Mouse (Mus musculus) right cerebral cortex, postnatal 10 days (tissue): ENCODE data around the gene Themis3.

ENCODE experiments used
- DNase-seq, 2 experiments: peaks; one replicate each; pipeline ENCODE4 v3.0.0; 2021; ENCODE audit warnings: low spot score in 2 of 2

Gene Themis3

DNA sequence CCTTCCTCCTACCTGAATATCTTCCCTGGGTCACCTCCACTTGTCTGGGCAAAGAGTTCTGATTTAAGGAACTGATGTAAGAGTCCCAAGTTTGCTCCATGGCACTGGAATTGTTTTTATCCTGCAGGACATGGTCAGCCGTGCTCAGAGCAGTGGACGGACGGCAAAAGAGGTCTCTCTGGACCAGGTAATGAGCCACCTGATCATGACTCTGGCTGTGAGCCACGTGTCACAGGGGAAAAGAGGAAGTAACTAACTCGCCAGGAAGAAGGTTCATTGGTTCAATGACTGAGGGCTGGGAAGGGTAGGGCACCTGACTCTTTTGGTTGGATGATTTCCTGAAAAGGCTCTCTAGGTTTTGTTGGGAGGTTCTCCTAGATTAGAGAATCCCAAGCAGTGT is at the start of gene Themis3:
Gene Themis3 (minus strand): TSS at position 187 of the 400 bp plus-strand sequence.
- no peak for DNase-seq

DNA sequence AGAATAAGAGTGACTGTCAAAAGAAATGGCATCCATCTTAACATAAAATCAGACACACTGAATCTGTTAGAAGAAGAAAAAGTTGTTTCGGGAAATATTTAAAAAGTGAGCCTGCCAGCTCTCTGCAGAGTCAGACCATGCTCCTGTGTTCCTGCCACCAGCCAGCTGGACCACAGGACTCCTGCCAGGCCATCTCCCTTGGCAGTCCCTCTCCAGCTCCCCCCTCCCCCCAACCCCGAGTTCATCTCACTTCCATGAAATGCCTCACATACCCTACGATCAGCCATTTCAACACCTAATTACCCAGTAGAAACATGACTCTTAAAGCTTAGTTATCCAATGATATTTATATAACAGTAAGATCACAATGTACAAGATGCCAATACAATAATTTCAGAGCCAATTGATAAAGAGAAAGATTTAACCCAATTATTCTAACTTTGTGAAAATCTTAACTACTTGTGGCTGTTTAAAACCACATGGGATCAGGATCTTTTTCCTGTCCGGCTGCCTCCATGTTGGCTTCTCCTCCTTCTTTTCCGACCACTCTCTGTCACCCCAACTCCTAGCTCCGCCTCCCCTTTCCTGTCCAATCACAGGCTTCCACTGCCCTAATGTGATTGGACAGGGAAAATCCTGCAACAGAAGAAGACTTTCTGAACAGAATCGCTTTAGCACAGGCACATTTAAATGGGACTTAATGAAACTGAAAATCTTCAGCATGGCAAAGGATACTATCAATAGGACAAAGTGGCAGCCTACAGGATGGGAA is 43.7 kb upstream of the Themis3 start:
- no peak for DNase-seq

DNA sequence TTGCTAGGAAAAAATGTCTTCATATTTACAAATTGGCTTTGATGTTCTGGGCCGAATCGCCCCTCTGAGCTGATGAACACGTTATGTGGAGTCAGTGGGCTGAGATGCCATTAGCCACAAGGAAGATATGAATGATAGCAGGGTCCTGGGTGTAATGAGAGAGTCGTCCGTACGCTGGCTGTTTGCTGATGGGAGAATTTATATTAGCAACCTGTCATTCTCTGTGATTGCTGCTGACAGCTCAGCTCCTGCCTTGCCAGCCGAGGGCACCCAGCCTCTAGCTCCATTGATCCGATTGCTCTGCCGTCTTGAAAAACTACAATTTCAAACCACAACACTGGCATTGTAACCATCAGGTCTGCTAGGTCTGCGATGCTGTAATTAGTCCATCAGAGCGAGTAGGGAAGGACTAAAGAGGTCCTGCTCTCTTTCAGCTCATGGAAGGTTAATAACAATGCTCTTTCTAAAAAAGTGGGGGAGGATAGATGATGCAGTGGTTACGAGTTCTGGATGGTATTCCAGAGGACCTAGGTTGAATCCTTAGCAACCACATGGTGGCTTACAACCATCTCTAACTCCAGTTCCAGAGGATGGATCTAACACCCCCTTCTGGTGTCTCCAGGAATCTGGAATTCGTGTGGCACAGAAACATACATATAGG is 25.7 kb upstream of the Themis3 start:
- no peak for DNase-seq

DNA sequence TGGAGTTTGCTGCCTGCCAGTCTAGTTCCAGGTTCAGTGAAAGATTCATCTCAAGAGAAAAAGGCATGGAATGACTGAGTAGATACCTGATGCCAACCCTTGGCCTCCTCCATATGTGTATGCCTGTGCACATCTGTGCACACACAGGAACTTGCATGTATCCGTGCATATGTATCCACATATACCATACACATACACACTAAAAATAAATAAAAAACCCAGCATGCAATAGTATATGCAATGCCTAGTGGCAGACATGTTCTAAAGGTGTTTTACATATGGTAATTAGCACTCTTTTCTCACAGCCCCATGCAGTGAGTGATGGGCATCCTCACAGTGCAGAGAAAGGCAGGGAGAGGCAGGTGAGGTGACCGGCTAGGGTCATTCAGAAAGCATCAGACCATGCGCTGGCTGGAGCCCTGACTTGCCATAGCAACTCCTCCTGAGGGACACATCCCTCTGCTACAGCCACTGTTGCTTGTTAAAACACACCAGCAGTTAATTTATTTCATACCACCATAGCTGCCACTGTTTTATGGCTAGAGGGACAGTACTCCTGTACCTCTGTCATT is 24.9 kb upstream of the Themis3 start:
- DNase-seq = no peak

DNA sequence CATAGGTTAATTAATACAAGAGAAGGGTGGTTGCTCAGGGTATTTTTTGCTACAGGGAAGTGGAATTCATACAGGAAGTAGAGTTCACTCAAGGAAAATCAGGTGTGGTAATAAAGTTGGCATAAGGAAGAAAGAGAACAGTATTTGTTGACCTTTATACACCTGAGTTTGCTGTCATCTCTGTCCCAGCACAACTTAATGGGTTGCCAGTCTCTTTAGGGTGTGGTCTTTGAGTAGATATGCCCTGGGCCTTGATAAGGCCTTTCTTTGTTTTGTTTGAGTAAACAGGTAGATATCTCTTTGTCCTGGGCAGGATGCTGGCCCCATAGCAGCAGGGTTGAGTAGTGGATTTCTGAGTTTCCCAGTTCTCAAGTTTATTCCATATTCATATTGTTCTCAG is 15.6 kb upstream of the Themis3 start:
- no peak for DNase-seq

DNA sequence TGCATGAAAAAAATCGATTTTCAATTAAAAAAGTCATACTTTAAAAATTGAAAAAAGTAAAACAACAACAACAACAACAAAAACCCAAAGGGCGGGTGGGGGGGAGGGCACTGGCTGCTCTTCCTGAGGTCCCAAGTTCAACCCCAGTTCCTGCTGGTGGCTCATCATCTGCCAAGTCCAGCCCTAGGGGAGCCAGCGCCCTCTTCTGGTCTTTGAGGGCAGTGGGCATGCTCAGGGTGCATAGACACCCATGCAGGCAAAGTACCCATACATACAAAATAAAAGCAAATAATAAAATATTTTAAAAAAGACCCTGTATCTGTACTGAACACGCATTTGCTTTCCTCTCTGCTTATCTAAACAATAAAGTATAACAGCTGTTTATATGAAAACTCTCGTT is 10.5 kb upstream of the Themis3 start:
- no peak for DNase-seq

DNA sequence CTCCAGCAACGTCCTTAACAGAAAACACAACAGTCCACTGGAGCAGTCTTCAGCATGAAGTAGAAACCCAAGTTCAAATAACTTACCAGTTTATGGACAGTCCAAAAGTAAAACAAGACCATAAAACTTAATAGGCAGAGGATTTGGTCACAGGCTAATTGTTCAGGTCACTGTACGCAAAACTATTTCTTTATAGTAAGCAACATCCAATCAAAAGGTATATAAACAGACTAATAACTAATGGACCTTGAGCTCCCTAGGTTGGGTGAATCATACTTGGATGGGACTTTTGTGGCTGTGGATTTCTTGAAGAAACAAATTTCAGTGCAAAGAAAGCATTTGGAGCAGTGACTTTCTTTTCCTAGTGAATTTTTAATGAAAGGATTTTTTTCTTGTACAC is 6.8 kb upstream of the Themis3 start:
- no peak for DNase-seq

DNA sequence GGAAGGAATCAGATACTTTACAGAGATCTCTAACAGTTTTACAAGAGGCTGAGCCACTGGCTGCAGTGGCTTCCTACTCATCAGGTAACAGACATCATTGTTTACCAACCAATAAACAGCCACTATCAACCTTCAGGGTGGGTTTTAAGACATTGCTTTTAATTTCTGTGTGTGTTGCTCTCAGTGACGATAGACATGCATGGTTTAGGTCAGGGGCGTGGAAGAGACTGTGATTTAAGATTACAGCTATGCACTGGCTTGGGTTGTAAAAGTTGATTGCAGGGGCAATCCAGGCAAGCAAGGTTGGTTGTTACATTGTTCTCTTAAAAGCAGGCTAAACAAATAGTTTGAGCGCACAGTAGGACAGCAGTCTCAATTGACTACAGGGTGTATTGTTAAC is 1.4 kb upstream of the Themis3 start:
- DNase-seq = no peak

DNA sequence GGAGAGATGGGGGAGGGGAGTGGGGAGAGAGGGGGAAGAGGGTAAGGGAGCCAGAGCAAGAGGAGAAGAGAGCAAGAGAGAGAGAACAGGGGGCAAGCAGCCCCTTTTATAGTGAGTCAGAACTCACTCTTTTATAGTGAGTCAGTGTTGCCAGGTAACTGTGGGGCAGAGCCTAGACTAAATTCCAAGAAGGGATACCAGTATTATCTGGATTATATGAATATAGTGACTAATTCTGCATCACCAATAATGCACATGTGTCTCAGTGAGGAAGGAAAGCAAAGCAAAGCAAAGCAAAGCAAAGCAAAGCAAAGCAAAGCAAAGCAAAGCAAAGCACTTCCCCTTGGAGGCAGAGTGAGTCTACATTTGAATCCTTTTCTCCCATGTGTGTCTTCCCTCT is 835 bp upstream of the Themis3 start:
- DNase-seq = no peak

DNA sequence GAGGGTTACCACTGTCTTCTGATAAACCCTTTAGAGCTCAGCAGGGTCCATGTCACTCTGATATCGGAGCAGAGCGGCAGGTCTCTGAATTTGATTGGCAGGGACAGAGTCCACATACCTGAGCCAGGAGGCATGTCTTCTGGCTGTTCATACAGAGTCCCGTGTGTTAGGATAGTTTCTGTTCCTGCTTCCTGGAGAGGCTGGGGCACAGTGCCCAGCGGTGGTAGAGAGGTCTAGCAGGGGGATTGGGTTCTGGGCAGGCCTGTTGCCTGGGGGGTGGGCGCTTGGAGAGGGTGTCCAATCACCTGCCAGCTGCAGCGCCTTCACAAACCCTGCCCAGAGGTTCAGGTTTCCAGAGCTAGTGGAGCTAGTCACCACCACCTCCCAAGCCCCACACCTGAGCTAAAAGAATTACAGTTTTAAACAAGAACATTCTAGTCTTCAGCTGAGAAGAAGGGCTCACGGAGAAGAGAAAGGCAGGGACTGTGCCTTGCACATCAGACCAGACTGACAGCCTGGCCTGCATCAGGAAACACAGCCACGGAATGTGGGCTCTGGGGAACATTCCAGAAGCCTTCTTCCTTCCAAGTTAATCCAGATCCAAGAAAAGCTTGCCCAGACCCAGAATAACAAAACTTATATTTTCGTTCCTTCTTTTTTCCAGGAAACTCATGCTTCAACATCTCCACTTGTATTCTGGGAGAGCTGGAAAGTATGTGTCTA is 3.9 kb downstream of the Themis3 start:
- DNase-seq = no peak

DNA sequence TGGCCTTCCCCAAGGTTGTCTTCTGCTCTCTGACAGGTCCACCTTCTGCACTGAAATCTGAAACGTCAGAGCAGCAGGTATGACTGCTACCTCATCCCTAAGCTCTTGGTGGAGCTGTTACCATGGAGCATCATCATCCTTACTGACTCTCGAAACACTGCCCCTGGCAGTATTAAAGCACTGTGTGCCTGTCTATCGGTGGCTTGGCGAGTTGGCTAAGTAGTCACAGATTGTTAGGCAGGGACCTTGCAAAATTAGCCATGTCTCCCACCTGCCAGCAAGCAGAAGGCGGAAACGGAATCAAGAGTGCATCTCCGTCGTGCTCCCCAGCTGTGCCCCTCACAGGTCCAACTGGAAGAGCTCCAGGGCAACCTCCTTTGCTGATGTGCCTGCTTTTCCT is 4.6 kb downstream of the Themis3 start:
- DNase-seq = peak in 1 of 2 experiments; percentile 39

DNA sequence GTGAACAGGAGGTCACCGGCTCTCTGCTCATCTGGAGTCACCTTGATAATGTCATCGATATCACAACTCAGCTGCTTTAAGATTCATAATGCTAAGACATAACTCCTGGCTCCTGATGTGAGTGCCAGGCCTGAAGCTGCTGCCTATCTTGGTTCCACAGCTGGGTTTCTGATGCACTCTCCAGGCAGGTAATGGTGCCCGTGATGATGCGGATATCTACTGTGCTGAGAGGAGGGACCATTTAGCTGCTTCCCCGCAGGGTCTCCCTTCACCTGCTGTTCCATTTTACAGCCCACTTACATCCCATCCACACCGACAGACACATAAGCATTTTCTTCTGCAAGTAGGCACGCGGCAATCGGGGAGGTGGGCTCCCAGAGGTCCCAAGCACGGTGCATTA is 7.7 kb downstream of the Themis3 start:
- no peak for DNase-seq

DNA sequence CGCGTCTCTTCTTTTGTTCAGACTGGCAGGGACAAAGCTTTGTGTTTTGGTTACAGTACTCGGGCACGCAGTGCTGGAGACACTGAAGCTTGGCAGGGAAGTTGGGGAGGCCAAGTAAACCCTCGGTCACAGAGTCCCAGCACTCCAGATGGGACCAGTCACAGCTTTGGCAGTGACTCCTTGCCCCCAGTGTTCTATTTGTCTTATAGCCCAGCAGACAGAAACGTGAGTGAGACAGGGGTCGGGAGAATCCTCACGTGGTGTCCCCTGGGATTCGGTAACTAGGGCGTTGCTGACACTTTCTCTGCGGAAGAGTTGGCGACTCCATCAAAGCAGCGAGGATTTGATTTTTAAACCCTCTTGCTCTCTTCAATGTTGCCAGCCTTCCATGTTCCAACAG is 8.3 kb downstream of the Themis3 start:
- no peak for DNase-seq

DNA sequence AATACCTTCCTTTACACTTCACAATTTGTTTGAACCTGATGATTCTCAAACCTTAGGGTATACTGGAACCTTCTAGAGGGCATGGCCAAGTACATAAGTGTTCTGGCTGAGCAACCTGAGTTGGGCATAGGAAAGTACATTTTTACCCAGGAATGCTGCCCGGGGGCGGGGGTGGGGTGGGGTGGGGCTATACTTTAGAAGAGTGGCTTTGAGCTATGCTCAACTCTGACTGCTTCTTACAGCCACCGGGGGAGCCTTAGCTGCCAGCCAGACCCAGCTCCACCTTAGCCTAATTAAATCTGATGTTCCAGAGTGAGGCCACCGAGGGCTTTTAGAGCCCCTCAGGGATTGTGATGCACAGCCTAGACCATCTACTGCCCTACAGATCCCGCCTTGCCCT is 13.4 kb downstream of the Themis3 start:
- no peak for DNase-seq

DNA sequence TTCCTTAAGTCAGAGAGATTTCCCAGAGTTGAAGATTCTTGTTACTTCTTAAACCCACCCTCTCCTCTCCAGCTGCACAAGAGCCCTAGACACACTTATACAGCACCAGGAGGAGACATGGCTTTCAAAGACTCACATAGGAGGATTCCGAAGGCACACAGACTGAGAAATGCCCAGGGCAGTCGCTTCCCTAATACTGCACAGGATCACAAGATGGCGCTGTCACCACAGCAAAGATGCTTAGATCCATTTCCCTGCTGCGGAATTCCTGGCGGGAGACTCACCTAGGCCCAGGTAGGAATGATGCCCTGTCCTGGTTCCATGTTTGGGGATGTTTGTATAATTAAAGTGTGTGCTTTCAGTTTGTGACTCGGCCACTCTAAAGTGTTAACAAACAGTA is 16.4 kb downstream of the Themis3 start:
- DNase-seq = peak; percentile 69 to 81

DNA sequence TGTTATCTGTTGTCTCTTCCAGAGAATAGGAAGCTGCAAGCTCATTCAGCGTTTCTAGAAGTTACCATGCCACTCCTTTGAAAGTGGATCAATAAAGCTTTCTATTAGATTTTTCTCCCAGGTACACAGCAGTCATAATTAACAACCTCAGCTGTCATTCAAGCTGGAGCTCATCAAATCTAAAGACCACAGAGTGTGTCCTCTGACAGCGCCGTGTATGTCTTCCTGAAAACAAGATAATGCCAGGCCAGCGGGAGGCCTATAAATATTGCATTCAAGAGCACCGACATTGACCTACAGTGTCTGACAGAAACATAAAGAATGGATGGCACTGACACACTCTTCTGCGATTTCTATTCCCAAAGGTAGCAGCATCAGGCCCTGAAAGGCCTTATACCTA is 16.9 kb downstream of the Themis3 start:
- no peak for DNase-seq

DNA sequence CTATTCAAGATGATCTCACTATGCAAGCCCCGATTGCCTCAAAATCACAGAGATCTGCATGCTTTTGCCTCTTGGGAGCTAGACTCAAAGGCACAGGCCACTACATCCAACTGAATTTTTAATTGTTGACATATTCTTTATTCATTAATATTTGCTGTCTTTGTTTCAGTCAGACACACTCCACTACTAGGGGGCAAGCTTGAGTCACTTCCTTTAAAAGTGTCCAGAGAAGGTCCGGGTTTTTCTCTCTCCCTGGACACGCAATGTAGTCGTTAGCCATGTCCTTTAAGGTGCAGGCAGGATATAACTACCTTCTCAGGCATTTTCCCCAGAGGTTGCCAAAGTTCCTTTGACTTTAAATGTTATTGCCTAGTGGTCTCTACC is 21.8 kb downstream of the Themis3 start:
- DNase-seq = no peak

DNA sequence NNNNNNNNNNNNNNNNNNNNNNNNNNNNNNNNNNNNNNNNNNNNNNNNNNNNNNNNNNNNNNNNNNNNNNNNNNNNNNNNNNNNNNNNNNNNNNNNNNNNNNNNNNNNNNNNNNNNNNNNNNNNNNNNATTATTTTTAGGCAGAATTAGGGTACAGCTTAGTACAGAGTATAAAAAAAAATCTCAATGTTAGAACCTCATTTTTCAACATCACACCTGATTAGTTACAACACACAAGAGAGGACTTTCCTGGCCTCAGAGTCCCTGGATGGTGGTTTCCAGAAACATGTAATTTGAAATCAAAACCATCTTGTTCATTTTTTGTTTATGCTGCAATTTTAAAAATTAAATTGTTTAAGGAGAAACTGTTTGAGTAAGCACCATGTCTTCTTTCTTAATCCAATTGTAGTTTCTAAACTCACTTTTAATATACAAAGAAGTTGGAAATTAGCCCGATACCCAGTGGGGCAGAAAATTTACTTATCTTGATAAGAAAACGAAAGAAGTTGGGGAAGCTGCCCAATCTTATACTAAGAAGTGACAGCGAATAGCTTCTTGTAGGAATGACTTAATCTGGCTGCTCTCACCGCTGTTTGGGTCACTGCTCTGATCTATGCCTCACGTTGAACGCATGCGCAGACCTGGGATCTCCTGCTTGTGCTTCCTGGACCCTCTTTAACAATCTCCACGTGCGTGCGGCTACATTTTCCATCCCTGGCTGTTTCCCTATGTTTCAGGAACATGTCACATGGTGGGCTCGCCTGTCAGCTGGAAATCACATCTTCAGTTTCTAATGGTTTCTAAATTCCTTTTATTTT is 22.4 kb downstream of the Themis3 start:
- no peak for DNase-seq

DNA sequence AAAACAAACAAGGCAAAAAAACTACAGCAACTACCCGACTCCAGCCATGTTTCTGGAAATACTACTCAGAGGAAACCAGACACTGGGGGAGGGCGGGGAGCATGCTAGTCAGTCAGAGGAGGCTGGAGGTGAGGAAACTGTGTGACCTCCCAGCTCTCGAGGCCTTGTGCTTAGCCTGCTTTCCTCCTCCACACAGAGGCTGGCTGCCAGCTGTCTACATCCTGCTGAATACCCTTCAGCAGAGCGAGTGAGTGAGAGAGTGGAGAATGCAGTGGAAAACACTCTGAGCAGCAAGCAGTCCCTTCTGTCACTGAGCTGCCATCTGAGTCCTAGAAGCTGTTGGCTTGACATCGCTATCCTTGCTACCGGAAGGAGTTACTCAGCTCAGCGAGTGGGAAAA is 30.2 kb downstream of the Themis3 start:
- peak; percentile 40 to 49 for DNase-seq

DNA sequence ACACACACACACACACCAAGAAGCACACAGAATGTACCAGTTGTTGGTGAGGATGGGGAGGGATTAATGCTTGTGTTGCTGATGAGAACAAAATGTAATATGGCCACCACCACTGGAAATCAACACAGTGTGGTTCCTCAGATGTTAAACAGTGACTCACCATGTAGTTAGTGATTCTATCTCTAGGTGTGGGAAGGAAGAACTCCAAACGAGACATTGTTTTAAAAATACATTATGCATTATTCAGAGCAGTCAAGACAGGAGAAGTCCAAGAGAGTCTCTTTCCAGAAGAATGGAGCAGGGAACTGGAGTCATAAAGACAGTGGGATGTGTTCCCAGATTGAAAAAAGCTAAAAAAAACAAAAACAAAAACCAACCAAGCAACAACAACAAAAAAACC is 30.9 kb downstream of the Themis3 start:
- no peak for DNase-seq

DNA sequence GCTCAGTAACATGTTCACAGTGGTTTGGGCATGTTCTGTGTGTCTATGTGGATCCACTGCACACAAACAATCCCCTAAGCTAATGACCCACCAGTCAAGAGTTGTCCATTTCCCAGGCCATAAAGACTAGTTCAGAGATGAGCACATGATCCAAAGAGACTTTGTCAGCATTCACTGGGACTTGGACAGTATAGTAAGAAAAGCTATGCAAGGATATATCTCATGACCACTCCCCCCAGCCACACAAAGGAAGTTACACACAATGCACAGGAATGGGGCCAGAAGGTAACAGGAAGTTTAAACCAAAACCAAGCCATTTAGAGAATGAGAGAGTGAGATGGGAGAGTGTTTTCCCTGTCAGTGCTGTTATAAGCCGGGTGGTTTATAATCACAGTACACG is 33.0 kb downstream of the Themis3 start:
- DNase-seq = no peak
